Mouse (Mus musculus): Measurements from ENCODE around the gene Dap3. TPM values are rescaled to one million over a fixed set of nuclear protein-coding genes. Genes with fewer than 3 reads are reported as not detected.
A peak's percentile ranks its signal among the peaks of the same experiment; 100 is the strongest.

Gene Dap3
- polyA plus RNA-seq, 1 experiment from 2014 or later = 95.9 TPM

- H3K27me3 ChIP-seq (replicated peaks; ENCODE audit: control insufficient read depth, insufficient read depth, low read length) = no peaks in the 10 kb centered on the region
- H3K9ac ChIP-seq (ENCODE audit: low read depth, low read length) = no peak overlapping the region
- peak; percentile 67 for TF ChIP-seq CTCF (IDR thresholded peaks at IDR 0.05; ENCODE audit: low read depth)
- no peaks in the 10 kb centered on the region for H3K4me1 ChIP-seq (replicated peaks; ENCODE audit: control insufficient read depth, insufficient read depth, low read length)
- H3K27ac ChIP-seq (ENCODE audit: low read depth, low read length) = no peak overlapping the region
- ATAC-seq = 0 out of 2 replicates have a peak, but pooled peaks have one; percentile 47
- WGBS = 72% methylated on average over 3 of the region's 3 CpGs
- no peak overlapping the region for H3K4me2 ChIP-seq (replicated peaks; ENCODE audit: low read depth)
- H3K36me3 ChIP-seq (ENCODE audit: control insufficient read depth, insufficient read depth) = peaks cover 46% of the 10 kb centered on the region
- H3K4me3 ChIP-seq (ENCODE audit: low read depth, low read length) = no peak overlapping the region
- no peaks in the 10 kb centered on the region for H3K9me3 ChIP-seq (ENCODE audit: control insufficient read depth)
Measured at GRCm38 (mm10) chr3:88939749-88940148, 11.2 kb downstream of the Dap3 start.

- Histone ChIP-seq H3K9me3 (ENCODE audit: control insufficient read depth) (no peaks in the 10 kb centered on the region), H3K4me1 (replicated peaks; ENCODE audit: control insufficient read depth, insufficient read depth, low read length) (no peaks in the 10 kb centered on the region), H3K4me3 (ENCODE audit: low read depth, low read length) (no peak overlapping the region), H3K36me3 (ENCODE audit: control insufficient read depth, insufficient read depth) (peaks cover 52% of the 10 kb centered on the region), H3K27ac (ENCODE audit: low read depth, low read length) (no peak overlapping the region), H3K27me3 (replicated peaks; ENCODE audit: control insufficient read depth, insufficient read depth, low read length) (no peaks in the 10 kb centered on the region), H3K4me2 (replicated peaks; ENCODE audit: low read depth) (no peak overlapping the region), H3K9ac (ENCODE audit: low read depth, low read length) (0 out of 2 replicates have a peak overlapping the region, but pooled peaks have one; percentile 17)
- WGBS = 93% methylated on average over 10 of the region's 10 CpGs
- ATAC-seq = no peak
- no peak for TF ChIP-seq CTCF (IDR thresholded peaks at IDR 0.05; ENCODE audit: low read depth)
Measured at GRCm38 (mm10) chr3:88939071-88939470, 11.9 kb downstream of the Dap3 start.

- no peak for TF ChIP-seq CTCF (IDR thresholded peaks at IDR 0.05; ENCODE audit: low read depth)
- H3K4me1 ChIP-seq (replicated peaks; ENCODE audit: control insufficient read depth, insufficient read depth, low read length) = no peaks in the 10 kb centered on the region
- peaks cover 87% of the 10 kb centered on the region for H3K36me3 ChIP-seq (ENCODE audit: control insufficient read depth, insufficient read depth)
- 84% methylated on average over 3 of the region's 3 CpGs for WGBS
- no peak for ATAC-seq
- no peak overlapping the region for H3K27ac ChIP-seq (ENCODE audit: low read depth, low read length)
- H3K4me2 ChIP-seq (replicated peaks; ENCODE audit: low read depth) = no peak overlapping the region
- no peak overlapping the region for H3K9ac ChIP-seq (ENCODE audit: low read depth, low read length)
- H3K4me3 ChIP-seq (ENCODE audit: low read depth, low read length) = no peak overlapping the region
- H3K9me3 ChIP-seq (ENCODE audit: control insufficient read depth) = no peaks in the 10 kb centered on the region
- no peaks in the 10 kb centered on the region for H3K27me3 ChIP-seq (replicated peaks; ENCODE audit: control insufficient read depth, insufficient read depth, low read length)
Measured at GRCm38 (mm10) chr3:88929501-88929900, 21.5 kb downstream of the Dap3 start.

- whole genome bisulfite sequencing = 92% methylated on average over 2 of the region's 2 CpGs
Measured at GRCm38 (mm10) chr3:88925651-88926050, 25.3 kb downstream of the Dap3 start.

GRCm38 (mm10) chr3:88923989-88924591, 26.9 kb downstream of the Dap3 start:
- Histone ChIP-seq H3K4me3 (ENCODE audit: low read depth, low read length) (no peak overlapping the region), H3K9ac (ENCODE audit: low read depth, low read length) (no peak overlapping the region), H3K27ac (ENCODE audit: low read depth, low read length) (no peak overlapping the region), H3K36me3 (ENCODE audit: control insufficient read depth, insufficient read depth) (peaks cover 76% of the 10 kb centered on the region), H3K4me2 (replicated peaks; ENCODE audit: low read depth) (no peak overlapping the region), H3K9me3 (ENCODE audit: control insufficient read depth) (no peaks in the 10 kb centered on the region), H3K27me3 (replicated peaks; ENCODE audit: control insufficient read depth, insufficient read depth, low read length) (no peaks in the 10 kb centered on the region), H3K4me1 (replicated peaks; ENCODE audit: control insufficient read depth, insufficient read depth, low read length) (no peaks in the 10 kb centered on the region)
- TF ChIP-seq CTCF (IDR thresholded peaks at IDR 0.05; ENCODE audit: low read depth) = no peak
- WGBS = 81% methylated on average over 8 of the region's 8 CpGs
- ATAC-seq = no peak

More at GRCm38 (mm10) chr3:88925651-88926050, 25.3 kb downstream of the Dap3 start:
- ATAC-seq = no peak
- Histone ChIP-seq H3K4me1 (replicated peaks; ENCODE audit: control insufficient read depth, insufficient read depth, low read length) (no peaks in the 10 kb centered on the region), H3K9me3 (ENCODE audit: control insufficient read depth) (no peaks in the 10 kb centered on the region), H3K36me3 (ENCODE audit: control insufficient read depth, insufficient read depth) (peaks cover 91% of the 10 kb centered on the region), H3K4me3 (ENCODE audit: low read depth, low read length) (no peak overlapping the region), H3K27me3 (replicated peaks; ENCODE audit: control insufficient read depth, insufficient read depth, low read length) (no peaks in the 10 kb centered on the region), H3K27ac (ENCODE audit: low read depth, low read length) (no peak overlapping the region), H3K9ac (ENCODE audit: low read depth, low read length) (no peak overlapping the region), H3K4me2 (replicated peaks; ENCODE audit: low read depth) (no peak overlapping the region)
- TF ChIP-seq CTCF (IDR thresholded peaks at IDR 0.05; ENCODE audit: low read depth) = 0 out of 2 replicates have a peak, but pooled peaks have one; percentile 15

- Histone ChIP-seq H3K9me3 (ENCODE audit: control insufficient read depth) (no peaks in the 10 kb centered on the region), H3K9ac (ENCODE audit: low read depth, low read length) (no peak overlapping the region), H3K4me2 (replicated peaks; ENCODE audit: low read depth) (no peak overlapping the region), H3K36me3 (ENCODE audit: control insufficient read depth, insufficient read depth) (peaks cover 50% of the 10 kb centered on the region), H3K4me1 (replicated peaks; ENCODE audit: control insufficient read depth, insufficient read depth, low read length) (no peaks in the 10 kb centered on the region), H3K27ac (ENCODE audit: low read depth, low read length) (no peak overlapping the region), H3K27me3 (replicated peaks; ENCODE audit: control insufficient read depth, insufficient read depth, low read length) (no peaks in the 10 kb centered on the region), H3K4me3 (ENCODE audit: low read depth, low read length) (no peak overlapping the region)
- no peak for ATAC-seq
- WGBS = 98% methylated on average over 9 of the region's 9 CpGs
- no peak for TF ChIP-seq CTCF (IDR thresholded peaks at IDR 0.05; ENCODE audit: low read depth)
Measured at GRCm38 (mm10) chr3:88921411-88921810, 29.6 kb downstream of the Dap3 start.
